21 mouse cellular contexts compared by ENCODE assay signal in the genomic region with DNA sequence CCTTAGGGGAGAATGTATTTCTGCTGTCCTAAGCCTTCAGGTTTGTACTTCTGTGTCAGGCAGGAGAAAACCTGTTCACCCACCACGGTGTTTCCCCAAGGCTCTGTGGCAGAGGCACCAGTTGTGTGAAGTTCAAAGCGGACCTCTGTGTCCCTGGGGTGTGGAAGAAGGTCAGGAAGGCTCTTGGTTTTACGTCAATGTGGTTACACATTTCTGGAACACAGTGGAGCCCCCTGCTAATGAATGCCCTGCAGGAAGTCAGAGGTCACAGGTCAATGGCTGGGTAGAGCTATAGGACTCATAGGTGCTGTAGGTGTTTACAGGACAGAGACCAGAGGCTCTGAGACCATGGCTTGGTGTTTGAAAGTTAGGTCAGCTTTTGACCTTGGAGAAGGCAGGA. TPM values are rescaled to one million over a fixed set of nuclear protein-coding genes. Genes with fewer than 3 reads are reported as not detected.
DNase-seq lines count a peak whose midpoint lies in the region; ATAC-seq and TF ChIP-seq lines count a peak whose summit lies in the region.
"Had no signal": no experiment of that assay in that cellular context is flagged by ENCODE, and none has a peak within 500 bp of the region (broad histone marks: within the 10 kb centered on the region; RNA-seq: fewer than 3 reads in every experiment).

No protein-coding gene starts in this region.

- DNase-seq in kidney, adult 11 months = no peak
- DNase-seq in left cerebral cortex, adult 2 months (ENCODE audit: extremely low spot score in 1 of 2, low spot score in 2 of 2) = no peak
- DNase-seq in left cerebral cortex, adult 8-10 months (ENCODE audit: low spot score in 2 of 2) = no peak
- no peak for DNase-seq in limb, embryonic 10.5 days (ENCODE audit: low spot score)
- DNase-seq in cerebellum, postnatal 4 days (ENCODE audit: low spot score in 2 of 2) = no peak
- DNase-seq: adrenal gland, adult 8-10 months; cerebellum, adult 11 months; cerebellum, adult 8-10 months; cerebellum, postnatal 14 days; gastrocnemius, postnatal 36 days; heart, adult 11 months; heart, postnatal 10 days; heart, postnatal 4 days had no signal

- peak overlapping the region; percentile 44; the same call in 1 of the 2 replicates for H3K27ac ChIP-seq in kidney, embryonic 16.5 days (ENCODE audit: low read length)
- peak overlapping the region; percentile 86 for H3K27ac ChIP-seq in left cerebral cortex, adult 2 months
- H3K27ac ChIP-seq in limb, embryonic 10.5 days = peak overlapping the region; percentile 70; the same call in 1 of the 2 replicates
- no peak overlapping the region for H3K27ac ChIP-seq in heart, embryonic 12.5 days (ENCODE audit: poor library complexity, severe bottlenecking)
- H3K27ac ChIP-seq: embryonic facial prominence, embryonic 13.5 days; forebrain, embryonic 12.5 days; hindbrain, embryonic 12.5 days had no signal

- H3K4me1 ChIP-seq in kidney, embryonic 16.5 days (ENCODE audit: insufficient read depth, low read length) = peaks cover 38% of the 10 kb centered on the region
- peaks cover 34% of the 10 kb centered on the region for H3K4me1 ChIP-seq in limb, embryonic 10.5 days
- H3K4me1 ChIP-seq in heart, embryonic 12.5 days (replicated peaks) = peaks cover 58% of the 10 kb centered on the region

- no peaks in the 10 kb centered on the region for H3K9me3 ChIP-seq in kidney, embryonic 16.5 days (ENCODE audit: low read length)
- H3K9me3 ChIP-seq in limb, embryonic 10.5 days (replicated peaks) = no peaks in the 10 kb centered on the region
- H3K9me3 ChIP-seq in heart, embryonic 12.5 days (replicated peaks) = no peaks in the 10 kb centered on the region
- H3K9me3 ChIP-seq: embryonic facial prominence, embryonic 13.5 days; forebrain, embryonic 12.5 days; G1E; hindbrain, embryonic 12.5 days had no signal

- no peak for TF ChIP-seq CTCF in left cerebral cortex, adult 2 months (IDR thresholded peaks at IDR 0.05)

- H3K9ac ChIP-seq in kidney, embryonic 16.5 days (replicated peaks; ENCODE audit: low read length) = no peak overlapping the region
- H3K9ac ChIP-seq in heart, embryonic 12.5 days = no peak overlapping the region
- H3K9ac ChIP-seq: embryonic facial prominence, embryonic 13.5 days; forebrain, embryonic 12.5 days; hindbrain, embryonic 12.5 days had no signal

- H3K4me3 ChIP-seq in kidney, embryonic 16.5 days (ENCODE audit: low read length) = no peak overlapping the region
- no peak overlapping the region for H3K4me3 ChIP-seq in left cerebral cortex, adult 2 months
- H3K4me3 ChIP-seq in limb, embryonic 10.5 days = no peak overlapping the region
- H3K4me3 ChIP-seq in heart, embryonic 12.5 days = no peak overlapping the region
- H3K4me3 ChIP-seq: embryonic facial prominence, embryonic 13.5 days; forebrain, embryonic 12.5 days; hindbrain, embryonic 12.5 days had no signal

- H3K27me3 ChIP-seq in kidney, embryonic 16.5 days (ENCODE audit: insufficient read depth, low read length) = no peaks in the 10 kb centered on the region
- no peaks in the 10 kb centered on the region for H3K27me3 ChIP-seq in limb, embryonic 10.5 days (ENCODE audit: low read depth, poor library complexity, severe bottlenecking)
- no peaks in the 10 kb centered on the region for H3K27me3 ChIP-seq in heart, embryonic 12.5 days (replicated peaks)
- H3K27me3 ChIP-seq: embryonic facial prominence, embryonic 13.5 days; forebrain, embryonic 12.5 days; hindbrain, embryonic 12.5 days had no signal

- no peaks in the 10 kb centered on the region for H3K36me3 ChIP-seq in kidney, embryonic 16.5 days (ENCODE audit: insufficient read depth, low read length)
- H3K36me3 ChIP-seq in limb, embryonic 10.5 days = no peaks in the 10 kb centered on the region
- no peaks in the 10 kb centered on the region for H3K36me3 ChIP-seq in heart, embryonic 12.5 days
- H3K36me3 ChIP-seq: embryonic facial prominence, embryonic 13.5 days; forebrain, embryonic 12.5 days; G1E; hindbrain, embryonic 12.5 days had no signal

- no peak overlapping the region for H3K4me2 ChIP-seq in kidney, embryonic 16.5 days (replicated peaks; ENCODE audit: low read depth, low read length)
- no peak overlapping the region for H3K4me2 ChIP-seq in heart, embryonic 12.5 days
- H3K4me2 ChIP-seq: embryonic facial prominence, embryonic 13.5 days; forebrain, embryonic 12.5 days; hindbrain, embryonic 12.5 days had no signal

- ATAC-seq in kidney, embryonic 16.5 days (ENCODE audit: low FRiP score, low TSS enrichment) = peak; percentile 60
- ATAC-seq in heart, embryonic 12.5 days (ENCODE audit: insufficient number of reproducible peaks, low FRiP score) = no peak
- ATAC-seq: forebrain, embryonic 16.5 days; hindbrain, embryonic 16.5 days had no signal

- 57% methylated on average over 3 of the region's 3 CpGs for WGBS in kidney, embryonic 16.5 days
- WGBS in limb, embryonic 10.5 days = 47% methylated on average over 3 of the region's 3 CpGs
- WGBS in heart, embryonic 12.5 days = 84% methylated on average over 3 of the region's 3 CpGs

- intact Hi-C loops in left cerebral cortex, adult 2 months (cut with DNase I) = no loop called here

RNA-seq across cellular contexts. Expression of gene Sec14l1, which starts 9.7 kb away (rescaled TPM):
- polyA plus RNA-seq in kidney, embryonic 16.5 days (2015; fragmentation: Nextera tagmentation; extraction: Ambion mirVana) = 91.5 and 92.9 TPM in 2 replicates
- total RNA-seq in left cerebral cortex, adult 2 months (2021) = 100 to 1,000 TPM; 198 to 229 TPM
- total RNA-seq in left cerebral cortex, adult 8-10 months (2022) = 100 to 1,000 TPM; 236 to 279 (median 240) TPM
- 40.1 and 47.8 TPM in 2 replicates for polyA plus RNA-seq in limb, embryonic 10.5 days (2016; fragmentation: Nextera tagmentation; extraction: Ambion mirVana)
- polyA plus RNA-seq in heart, embryonic 12.5 days (2016; fragmentation: Nextera tagmentation; extraction: Ambion mirVana) = 53.4 and 56.6 TPM in 2 replicates
